In genomic region chr13:75718376-75718775, GRCm38 (mm10) we compare ENCODE assay signal across 20 mouse cellular contexts. TPM values are rescaled to one million over a fixed set of nuclear protein-coding genes. Genes with fewer than 3 reads are reported as not detected.
A peak's percentile ranks its signal among the peaks of the same experiment; 100 is the strongest.
DNase-seq lines count a peak whose midpoint lies in the region; ATAC-seq and TF ChIP-seq lines count a peak whose summit lies in the region.
"Had no signal": no experiment of that assay in that cellular context is flagged by ENCODE, and none has a peak within 500 bp of the region (broad histone marks: within the 10 kb centered on the region; RNA-seq: fewer than 3 reads in every experiment).

No protein-coding gene starts in this region.

- no peaks in the 10 kb centered on the region for H3K27me3 ChIP-seq in limb, embryonic 12.5 days
- no peaks in the 10 kb centered on the region for H3K27me3 ChIP-seq in limb, embryonic 10.5 days (ENCODE audit: low read depth, poor library complexity, severe bottlenecking)
- H3K27me3 ChIP-seq in limb, embryonic 14.5 days (ENCODE audit: control insufficient read depth, insufficient read depth, low read length): no peaks in the 10 kb centered on the region
- no peaks in the 10 kb centered on the region for H3K27me3 ChIP-seq in liver, embryonic 14.5 days (ENCODE audit: control insufficient read depth, insufficient read depth, low read length)
- H3K27me3 ChIP-seq: embryonic facial prominence, embryonic 13.5 days; heart, embryonic 15.5 days had no signal

- peak; percentile 45; the same call in 1 of the 2 replicates for ATAC-seq in limb, embryonic 12.5 days (ENCODE audit: insufficient number of reproducible peaks, insufficient read depth, low FRiP score, low TSS enrichment, low read depth)
- peak; percentile 60; the same call in 1 of the 2 replicates for ATAC-seq in limb, embryonic 14.5 days (ENCODE audit: low FRiP score, low read depth)
- ATAC-seq in liver, embryonic 14.5 days (ENCODE audit: insufficient read depth): no peak
- ATAC-seq: CD4-positive, CD25-positive, alpha-beta regulatory T cell, adult 4 months; forebrain, embryonic 14.5 days had no signal

- no peak for TF ChIP-seq POLR2A in limb, embryonic 14.5 days (IDR thresholded peaks at IDR 0.05; ENCODE audit: borderline replicate concordance, extremely low read depth, insufficient read depth, insufficient read length)

- TF ChIP-seq CTCF in liver, embryonic 14.5 days (IDR thresholded peaks at IDR 0.05; ENCODE audit: low read depth): no peak

- H3K27ac ChIP-seq in limb, embryonic 12.5 days: no peak overlapping the region
- no peak overlapping the region for H3K27ac ChIP-seq in limb, embryonic 10.5 days
- H3K27ac ChIP-seq in limb, embryonic 14.5 days (replicated peaks; ENCODE audit: low read depth, low read length): no peak overlapping the region
- H3K27ac ChIP-seq in liver, embryonic 14.5 days: peak overlapping the region; percentile 85
- H3K27ac ChIP-seq: embryonic facial prominence, embryonic 13.5 days; forebrain, embryonic 10.5 days; gastrocnemius, adult 2 months; heart, embryonic 15.5 days; hindbrain, embryonic 10.5 days; hindbrain, embryonic 14.5 days had no signal

- no peak overlapping the region for H3K4me2 ChIP-seq in limb, embryonic 12.5 days
- H3K4me2 ChIP-seq in limb, embryonic 14.5 days (replicated peaks; ENCODE audit: low read depth, low read length, severe bottlenecking): no peak overlapping the region
- peak overlapping the region; percentile 70 for H3K4me2 ChIP-seq in liver, embryonic 14.5 days (ENCODE audit: low read depth)
- H3K4me2 ChIP-seq: embryonic facial prominence, embryonic 13.5 days; heart, embryonic 15.5 days; hindbrain, embryonic 14.5 days had no signal

- no peak for DNase-seq in limb, embryonic 10.5 days (ENCODE audit: low spot score)
- peak; percentile 33 for DNase-seq in limb, embryonic 14.5 days (ENCODE audit: low spot score)
- no peak for DNase-seq in liver, embryonic 14.5 days (ENCODE audit: low read depth in 3 of 3, low spot score in 3 of 3)
- no peak for DNase-seq in adipocyte (ENCODE audit: low spot score)
- no peak for DNase-seq in cerebellum, postnatal 25 days
- DNase-seq in thymus, postnatal 0 days (ENCODE audit: low spot score): no peak
- DNase-seq: adrenal gland, postnatal 14 days; cerebellum, adult 11-12 months; cerebellum, adult 9-10 months; cerebellum, postnatal 36 days; gastrocnemius, adult 2 months; gastrocnemius, postnatal 25 days had no signal

- no peak overlapping the region for H3K9ac ChIP-seq in limb, embryonic 12.5 days (replicated peaks)
- H3K9ac ChIP-seq in limb, embryonic 14.5 days (ENCODE audit: low read depth, low read length, severe bottlenecking): no peak overlapping the region
- H3K9ac ChIP-seq in liver, embryonic 14.5 days (replicated peaks): peak overlapping the region; percentile 28
- H3K9ac ChIP-seq: embryonic facial prominence, embryonic 13.5 days; heart, embryonic 15.5 days; hindbrain, embryonic 14.5 days had no signal

- TF ChIP-seq EP300 in liver, embryonic 14.5 days (IDR thresholded peaks at IDR 0.05; ENCODE audit: low read depth): no peak

- no peak overlapping the region for H3K4me3 ChIP-seq in limb, embryonic 12.5 days (replicated peaks)
- H3K4me3 ChIP-seq in limb, embryonic 10.5 days: no peak overlapping the region
- no peak overlapping the region for H3K4me3 ChIP-seq in limb, embryonic 14.5 days (replicated peaks; ENCODE audit: low read length)
- peak overlapping the region in 1 of 2 experiments; percentile 13; a peak in 2 of 4 replicates for H3K4me3 ChIP-seq in liver, embryonic 14.5 days (ENCODE audit: insufficient read depth in 1 of 2, low read depth in 2 of 2, low read length in 2 of 2)
- H3K4me3 ChIP-seq: embryonic facial prominence, embryonic 13.5 days; forebrain, embryonic 10.5 days; gastrocnemius, adult 2 months; heart, embryonic 15.5 days; hindbrain, embryonic 10.5 days had no signal

- no peaks in the 10 kb centered on the region for H3K36me3 ChIP-seq in limb, embryonic 12.5 days
- H3K36me3 ChIP-seq in limb, embryonic 10.5 days: no peaks in the 10 kb centered on the region
- no peaks in the 10 kb centered on the region for H3K36me3 ChIP-seq in limb, embryonic 14.5 days (ENCODE audit: control insufficient read depth, insufficient read depth, low read length)
- H3K36me3 ChIP-seq in liver, embryonic 14.5 days (replicated peaks; ENCODE audit: control insufficient read depth, insufficient read depth, low read depth): peaks cover 17% of the 10 kb centered on the region
- H3K36me3 ChIP-seq: embryonic facial prominence, embryonic 13.5 days; forebrain, embryonic 10.5 days; heart, embryonic 15.5 days; hindbrain, embryonic 10.5 days had no signal

- H3K4me1 ChIP-seq in limb, embryonic 12.5 days (replicated peaks): peaks cover 13% of the 10 kb centered on the region
- H3K4me1 ChIP-seq in limb, embryonic 10.5 days: no peaks in the 10 kb centered on the region
- H3K4me1 ChIP-seq in limb, embryonic 14.5 days (ENCODE audit: control insufficient read depth, insufficient read depth, low read length): peaks cover 11% of the 10 kb centered on the region; the same call in 1 of the 2 replicates
- peaks cover 64 to 79% of the 10 kb centered on the region in 2 experiments for H3K4me1 ChIP-seq in liver, embryonic 14.5 days (replicated peaks; ENCODE audit: control insufficient read depth in 2 of 2, insufficient read depth in 2 of 2, low read length in 1 of 2)
- H3K4me1 ChIP-seq: forebrain, embryonic 10.5 days; heart, embryonic 15.5 days; hindbrain, embryonic 10.5 days had no signal

- H3K9me3 ChIP-seq in limb, embryonic 12.5 days: no peaks in the 10 kb centered on the region
- no peaks in the 10 kb centered on the region for H3K9me3 ChIP-seq in limb, embryonic 10.5 days (replicated peaks)
- no peaks in the 10 kb centered on the region for H3K9me3 ChIP-seq in limb, embryonic 14.5 days (ENCODE audit: control insufficient read depth, low read length)
- no peaks in the 10 kb centered on the region for H3K9me3 ChIP-seq in liver, embryonic 14.5 days (ENCODE audit: control insufficient read depth, low read length)
- H3K9me3 ChIP-seq: embryonic facial prominence, embryonic 13.5 days; forebrain, embryonic 10.5 days; heart, embryonic 15.5 days; hindbrain, embryonic 10.5 days had no signal

RNA-seq across cellular contexts. Expression of gene Ell2, which starts 11.8 kb away (rescaled TPM):
- 7.4 and 9.6 TPM in 2 replicates for polyA plus RNA-seq in limb, embryonic 12.5 days (2016; fragmentation: Nextera tagmentation; extraction: Ambion mirVana)
- 4.0 and 4.2 TPM in 2 replicates for polyA plus RNA-seq in limb, embryonic 10.5 days (2016; fragmentation: Nextera tagmentation; extraction: Ambion mirVana)
- 6.4 and 7.7 TPM in 2 replicates for polyA plus RNA-seq in limb, embryonic 14.5 days (2012; rRNA removed)
- 9.4 and 9.9 TPM in 2 replicates for polyA plus RNA-seq in limb, embryonic 14.5 days (2014; fragmentation: Nextera tagmentation; extraction: Ambion mirVana)
- 20.2 and 30.5 TPM in 2 replicates for polyA plus RNA-seq in liver, embryonic 14.5 days (2012; rRNA removed)
- 41.2 and 44.0 TPM in 2 replicates for polyA plus RNA-seq in liver, embryonic 14.5 days (2014; fragmentation: Nextera tagmentation; extraction: Ambion mirVana)
- 4.8 and 5.3 TPM in 2 replicates for polyA plus RNA-seq in thymus, postnatal 0 days (2015; fragmentation: Nextera tagmentation; extraction: Ambion mirVana)
